Mouse (Mus musculus): ENCODE data around the gene Necab3. TPM values are rescaled to one million over a fixed set of nuclear protein-coding genes. Genes with fewer than 3 reads are reported as not detected.

Necab3 gene
- 0.60 and 1.1 TPM in 2 replicates for polyA plus RNA-seq (2012; rRNA removed)

DNA sequence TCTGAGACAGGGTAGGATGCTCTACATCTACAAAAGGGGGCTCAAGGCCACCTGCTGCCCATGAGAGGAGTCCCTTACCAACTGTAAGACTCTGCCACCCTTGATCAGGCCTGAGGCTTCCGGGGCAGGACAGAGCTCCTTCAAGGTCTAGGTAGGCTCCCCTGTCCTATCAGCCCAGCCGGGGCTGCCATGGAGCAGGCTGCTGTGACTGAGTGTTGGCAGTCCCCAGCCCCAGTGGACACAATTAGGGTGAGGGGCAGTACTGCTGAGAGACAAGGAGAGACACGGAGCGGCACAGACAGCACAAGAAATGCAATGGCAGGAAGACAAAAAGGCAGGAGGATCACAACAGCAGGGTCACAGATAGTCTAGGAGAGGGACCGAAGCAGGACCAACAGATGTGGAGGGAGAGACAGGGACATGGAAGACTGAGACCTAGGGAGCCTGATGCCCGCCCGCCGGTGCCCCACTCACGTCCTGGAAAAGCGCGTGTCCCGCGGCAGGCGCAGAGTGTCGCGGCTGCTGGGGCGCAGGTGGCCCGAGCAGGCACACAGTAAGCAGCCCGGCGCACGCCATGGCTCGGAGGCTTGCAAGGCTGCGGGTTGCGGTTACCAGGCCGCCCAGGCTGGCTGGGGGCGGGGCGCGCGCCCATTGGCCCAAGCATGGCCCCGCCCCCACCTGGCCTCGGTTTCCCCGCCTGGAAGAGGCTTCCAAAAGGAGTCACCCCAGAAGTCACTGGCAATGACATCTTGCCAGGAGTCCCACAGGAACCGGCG, at the start of gene Necab3:
TSS of gene Necab3 (minus strand) at position 627 of the 776 bp plus-strand sequence.

DNA sequence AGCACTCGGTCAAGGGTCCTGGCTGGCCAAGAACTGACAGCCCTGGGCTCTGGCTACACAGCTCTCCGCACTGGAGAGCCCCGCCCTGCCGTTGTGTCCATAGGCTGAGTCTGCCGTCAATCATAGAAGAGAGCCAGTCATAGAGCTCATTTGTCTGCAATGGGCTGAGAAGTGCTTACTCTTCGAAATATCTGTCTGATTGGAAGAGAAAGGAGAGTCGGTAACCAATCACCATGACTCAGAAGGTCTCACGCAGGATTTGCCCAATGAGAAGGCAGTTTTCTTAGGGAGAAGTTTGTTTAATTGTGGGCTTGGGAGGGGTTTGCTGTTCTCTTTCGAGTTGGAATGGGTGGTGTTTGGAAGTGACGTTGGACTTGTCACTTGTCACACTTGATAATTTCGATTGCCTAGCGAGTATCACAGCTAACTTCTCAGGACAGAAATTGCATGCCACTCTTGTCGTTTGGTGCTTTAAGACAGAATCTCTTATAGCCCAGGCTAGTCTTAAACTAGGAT, 45.0 kb upstream of the Necab3 start, which contains the start of gene Pxmp4:
TSS of gene Pxmp4 (minus strand) at position 71 of the 516 bp plus-strand sequence.

DNA sequence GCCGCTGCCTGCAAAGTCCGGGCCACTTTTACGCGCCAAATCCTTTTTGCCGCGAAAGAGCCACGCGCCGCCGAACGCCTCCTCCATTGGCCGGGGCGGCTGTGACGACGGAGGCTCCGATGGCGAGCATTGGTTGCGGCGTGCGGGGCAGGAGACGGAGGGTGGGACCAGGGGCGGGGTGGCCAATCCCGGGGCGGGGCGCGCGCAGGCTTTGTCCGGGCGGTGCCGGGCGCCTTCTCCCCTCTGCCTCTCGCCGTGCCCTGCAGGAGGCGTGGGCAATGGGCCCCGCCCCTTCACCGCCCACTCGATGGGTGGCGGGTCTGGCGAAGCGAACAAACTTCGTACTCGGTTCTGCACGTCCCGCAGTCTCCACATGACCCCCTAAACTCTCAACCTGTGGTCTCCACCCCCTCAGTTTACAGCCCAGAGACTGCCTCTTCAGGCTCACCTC, 11.2 kb upstream of the Necab3 start, which contains the start of gene E2f1:
TSS of gene E2f1 (minus strand) at position 57 of the 451 bp plus-strand sequence.

DNA sequence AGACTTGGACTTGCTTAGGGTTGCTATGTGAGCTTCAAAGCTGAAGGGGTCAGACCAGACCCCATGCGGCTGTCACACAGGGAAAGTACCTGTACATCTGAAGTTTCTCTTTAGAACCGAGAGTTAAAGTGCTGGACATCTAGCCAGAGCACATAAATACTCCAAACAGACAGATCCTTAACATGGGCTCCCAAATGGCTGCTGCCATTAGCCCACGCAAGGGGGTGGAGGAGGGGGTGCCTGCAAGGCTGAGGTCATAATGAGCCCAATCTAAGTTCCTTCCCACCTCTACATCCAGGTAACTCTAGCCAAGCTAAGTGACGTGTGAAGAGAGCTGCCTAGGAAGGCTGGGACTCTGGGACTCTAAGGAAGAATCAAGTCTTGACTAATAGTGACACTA, 7.2 kb downstream of the Necab3 start, which contains the start of gene Actl10:
TSS of gene Actl10 (plus strand) at position 301 of the 400 bp plus-strand sequence.

DNA sequence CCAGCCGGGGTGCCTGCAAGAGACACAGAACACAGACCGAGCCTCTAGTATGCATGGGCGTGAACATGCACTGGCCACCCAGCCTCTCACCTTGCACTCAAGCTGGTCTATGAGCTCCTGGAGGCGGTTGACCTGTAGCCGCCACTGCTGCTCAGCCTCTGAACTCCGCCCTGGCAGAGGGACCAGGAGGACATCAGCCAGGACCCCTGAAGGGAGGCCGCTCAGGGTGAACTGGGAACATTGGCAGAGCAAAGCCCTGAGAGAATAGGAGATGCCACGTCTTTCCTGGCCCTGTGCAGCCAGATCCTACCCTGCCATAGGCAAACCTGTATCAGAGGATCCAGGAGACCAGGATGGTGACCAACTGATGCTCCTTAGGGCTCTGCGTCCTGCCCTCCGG, 12.0 kb downstream of the Necab3 start, which contains the start of gene 1700003F12Rik:
TSS of gene 1700003F12Rik (plus strand) at position 375 of the 400 bp plus-strand sequence.

Other genes starting within 250 kb of the Necab3 start
- 7.7 and 12.4 TPM in 2 replicates for gene Cdk5rap1, start 185.9 kb downstream of the Necab3 start, polyA plus RNA-seq (2012; rRNA removed)
- 1.5 TPM in 2 replicates for gene Snta1, start 150.8 kb downstream of the Necab3 start, polyA plus RNA-seq (2012; rRNA removed)
- gene Cbfa2t2, start 122.4 kb downstream of the Necab3 start, polyA plus RNA-seq (2012; rRNA removed), result 3.8 and 4.3 TPM in 2 replicates
- 0.90 and 1.3 TPM in 2 replicates for gene 1700003F12Rik, start 11.8 kb downstream of the Necab3 start, polyA plus RNA-seq (2012; rRNA removed)
- gene Actl10, start 7.1 kb downstream of the Necab3 start, polyA plus RNA-seq (2012; rRNA removed), result not detected in 2 replicates
- gene E2f1, start 11.0 kb upstream of the Necab3 start, polyA plus RNA-seq (2012; rRNA removed), result 24.1 and 24.4 TPM in 2 replicates
- gene Pxmp4, start 44.8 kb upstream of the Necab3 start, polyA plus RNA-seq (2012; rRNA removed), result 16.6 and 18.4 TPM in 2 replicates
- 3.3 and 3.6 TPM in 2 replicates for gene Zfp341, start 54.4 kb upstream of the Necab3 start, polyA plus RNA-seq (2012; rRNA removed)
- 0.18 and 0.36 TPM in 2 replicates for gene 4930519P11Rik, start 54.5 kb upstream of the Necab3 start, polyA plus RNA-seq (2012; rRNA removed)
- 82.8 and 96.6 TPM in 2 replicates for gene Chmp4b, start 92.8 kb upstream of the Necab3 start, polyA plus RNA-seq (2012; rRNA removed)
- not detected in 2 replicates for gene Gm14214, start 211.1 kb upstream of the Necab3 start, polyA plus RNA-seq (2012; rRNA removed)
- 232 and 250 TPM in 2 replicates for gene Raly, start 232.2 kb upstream of the Necab3 start, polyA plus RNA-seq (2012; rRNA removed)
- 0.31 and 0.41 TPM in 2 replicates for gene a, start 232.5 kb upstream of the Necab3 start, polyA plus RNA-seq (2012; rRNA removed)

Measured in liver, embryonic 14 days (tissue).